Mouse (Mus musculus) activated CD4-positive, CD25-positive, alpha-beta regulatory T cell, adult 4 months (primary cell): ENCODE measurements around the gene Trim15. TPM values are rescaled to one million over a fixed set of nuclear protein-coding genes. Genes with fewer than 3 reads are reported as not detected.
"Not testable (repeated sequence)": the region's sequence is repeated elsewhere in the genome, so short reads cannot be mapped to it uniquely, and the experiment has no call there.

Experiments
- ATAC-seq: one replicate; pipeline ENCODE4 v1.8.0; 2017
- polyA plus RNA-seq, 2 experiments: library from polyadenylated mRNA; unstranded; fragments of 100-300 nt; shearing (Covaris generic); gene quantifications; one replicate each; pipeline ENCODE4 v1.2.1; 2017

Gene Trim15
- polyA plus RNA-seq, result not detected

- no peak for ATAC-seq
Observed at GRCm38 (mm10) chr17:36866719-36867527, at the start of gene Trim15. TSS of gene Trim15 (minus strand) at chr17:36867210.

DNA sequence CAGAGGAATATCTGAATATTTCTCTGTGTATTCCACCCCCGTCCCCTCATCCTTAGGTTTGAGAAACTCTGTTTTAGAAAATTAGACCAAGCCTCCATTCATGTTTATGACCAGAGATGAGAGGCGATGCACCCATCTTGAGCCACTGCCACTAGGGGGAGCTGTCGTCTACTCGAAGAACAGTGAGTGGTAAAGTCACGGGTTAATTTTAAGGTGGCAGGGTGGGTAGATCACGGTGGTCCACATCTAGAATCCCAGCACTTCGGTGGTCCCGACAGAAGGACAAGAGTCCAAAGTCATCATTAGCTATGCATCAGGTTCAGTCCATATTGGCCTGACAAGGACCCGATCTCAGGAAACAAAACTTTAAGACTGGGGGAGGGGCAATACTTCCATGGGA, 48.1 kb upstream of the Trim15 start:
- ATAC-seq, result no peak

DNA sequence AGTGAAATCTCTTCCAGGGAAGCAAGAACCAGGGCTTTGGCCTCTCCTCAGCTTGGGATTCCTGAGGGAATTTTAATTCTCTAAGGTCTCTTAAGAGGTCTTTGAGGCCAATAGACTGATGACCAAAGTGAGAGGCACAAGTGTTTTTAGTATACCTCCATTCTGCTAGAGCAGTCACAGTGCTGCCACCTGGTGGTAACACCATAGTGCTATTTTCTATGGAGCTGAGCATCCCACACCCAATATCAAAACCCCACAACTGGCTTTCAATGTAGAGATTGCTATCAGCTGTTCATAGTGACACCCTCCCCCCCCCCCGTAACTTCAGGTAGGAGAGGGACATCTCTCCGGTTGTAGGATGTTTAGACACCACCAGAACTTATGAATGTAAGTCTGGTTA, 47.1 kb upstream of the Trim15 start:
- ATAC-seq, result peak; percentile 63

- ATAC-seq, result no peak
Observed at GRCm38 (mm10) chr17:36912031-36912430, 45.0 kb upstream of the Trim15 start.

GRCm38 (mm10) chr17:36909802-36910201, 42.8 kb upstream of the Trim15 start:
- ATAC-seq, result no peak

- no peak for ATAC-seq
Observed at GRCm38 (mm10) chr17:36908235-36908634, 41.2 kb upstream of the Trim15 start.

GRCm38 (mm10) chr17:36903651-36904050, 36.6 kb upstream of the Trim15 start:
- ATAC-seq, result no peak

- no peak for ATAC-seq
Observed at GRCm38 (mm10) chr17:36900691-36901090, 33.7 kb upstream of the Trim15 start.

- no peak for ATAC-seq
Observed at GRCm38 (mm10) chr17:36900001-36900400, 33.0 kb upstream of the Trim15 start.

DNA sequence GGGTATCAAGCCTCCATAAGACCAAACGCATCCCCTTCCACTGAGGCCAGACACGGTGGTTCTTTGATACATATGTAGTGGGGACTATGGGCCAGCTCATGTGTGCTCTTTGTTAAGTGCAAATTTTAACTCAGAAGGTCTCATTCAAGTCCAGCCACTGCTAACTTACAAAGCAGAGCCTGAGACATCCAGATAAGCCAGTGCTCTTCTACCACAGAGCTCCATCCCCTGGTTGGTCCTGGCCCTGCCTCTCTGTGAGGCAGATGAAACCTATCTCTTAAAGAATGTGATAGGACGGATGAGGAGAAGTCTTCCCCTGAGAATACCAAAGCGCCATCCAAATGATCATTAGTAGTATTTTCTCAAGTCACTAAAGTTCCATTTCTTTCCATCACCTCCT, 32.4 kb upstream of the Trim15 start:
- ATAC-seq, result no peak

- no peak for ATAC-seq
Observed at GRCm38 (mm10) chr17:36897552-36898205, 30.7 kb upstream of the Trim15 start, which contains the start of gene Trim31. TSS of gene Trim31 (plus strand) at chr17:36898118.

DNA sequence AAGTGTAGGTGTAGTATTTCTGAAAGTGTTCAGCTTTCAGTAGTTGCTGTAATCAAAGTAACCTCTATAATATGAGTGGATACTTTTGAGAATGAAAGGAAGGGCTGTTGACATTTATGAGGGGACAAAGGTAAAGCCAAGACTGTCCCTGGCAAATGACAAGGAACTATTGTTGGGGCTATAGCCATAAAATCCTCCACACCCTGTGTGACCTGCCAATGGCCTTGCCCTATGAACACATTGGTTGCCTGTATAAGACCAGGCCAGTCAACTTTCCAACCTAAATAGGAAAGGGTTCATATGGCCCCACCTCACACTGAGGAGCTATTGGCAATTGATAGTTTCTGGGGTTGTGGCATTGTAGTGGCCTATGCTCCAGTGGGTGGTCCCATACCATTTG, 30.1 kb upstream of the Trim15 start:
- no peak for ATAC-seq

- ATAC-seq, result no peak
Observed at GRCm38 (mm10) chr17:36896583-36896982, 29.6 kb upstream of the Trim15 start.

- no peak for ATAC-seq
Observed at GRCm38 (mm10) chr17:36893387-36893786, 26.4 kb upstream of the Trim15 start.

DNA sequence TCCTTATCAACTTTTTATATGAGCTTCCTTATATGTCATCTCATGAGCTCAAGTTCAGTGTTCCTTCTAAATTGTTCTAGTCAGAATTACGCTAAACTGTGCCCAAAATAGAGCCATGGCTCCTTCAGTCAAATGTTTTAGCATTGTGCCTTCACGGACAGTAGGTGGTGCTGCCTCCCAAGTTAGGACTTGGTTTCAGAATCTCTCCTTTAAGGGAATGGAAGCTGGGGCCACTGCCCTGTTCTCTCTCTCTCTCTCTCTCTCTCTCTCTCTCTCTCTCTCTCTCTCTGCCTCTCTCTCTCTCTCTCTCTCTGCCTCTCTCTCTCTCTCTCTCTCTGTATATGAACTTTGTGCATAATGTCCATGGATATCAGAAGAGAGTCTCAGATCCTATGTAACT, 25.4 kb upstream of the Trim15 start:
- ATAC-seq, result no peak

DNA sequence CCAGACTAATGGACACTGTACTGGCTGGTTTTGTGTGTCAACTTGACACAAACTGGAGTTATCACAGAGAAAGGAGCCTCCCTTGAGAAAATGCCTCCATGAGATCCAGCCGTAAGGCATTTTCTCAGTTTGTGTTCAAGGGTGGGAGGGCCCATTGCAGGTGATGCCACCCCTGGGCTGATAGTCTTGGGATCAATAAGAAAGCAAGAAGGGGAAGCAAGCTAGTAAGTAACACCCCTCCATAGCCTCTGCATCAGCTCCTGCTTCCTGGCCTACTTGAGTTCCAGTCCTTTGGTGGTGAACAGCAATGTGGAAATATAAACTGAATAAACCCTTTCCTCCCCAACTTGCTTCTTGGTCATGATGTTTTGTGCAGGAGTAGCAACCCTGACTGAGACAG, 24.5 kb upstream of the Trim15 start:
- ATAC-seq, result not testable (repeated sequence)

- no peak for ATAC-seq
Observed at GRCm38 (mm10) chr17:36890073-36890903, 23.3 kb upstream of the Trim15 start, which contains the start of gene Trim40. TSS of gene Trim40 (minus strand) at chr17:36890123.

DNA sequence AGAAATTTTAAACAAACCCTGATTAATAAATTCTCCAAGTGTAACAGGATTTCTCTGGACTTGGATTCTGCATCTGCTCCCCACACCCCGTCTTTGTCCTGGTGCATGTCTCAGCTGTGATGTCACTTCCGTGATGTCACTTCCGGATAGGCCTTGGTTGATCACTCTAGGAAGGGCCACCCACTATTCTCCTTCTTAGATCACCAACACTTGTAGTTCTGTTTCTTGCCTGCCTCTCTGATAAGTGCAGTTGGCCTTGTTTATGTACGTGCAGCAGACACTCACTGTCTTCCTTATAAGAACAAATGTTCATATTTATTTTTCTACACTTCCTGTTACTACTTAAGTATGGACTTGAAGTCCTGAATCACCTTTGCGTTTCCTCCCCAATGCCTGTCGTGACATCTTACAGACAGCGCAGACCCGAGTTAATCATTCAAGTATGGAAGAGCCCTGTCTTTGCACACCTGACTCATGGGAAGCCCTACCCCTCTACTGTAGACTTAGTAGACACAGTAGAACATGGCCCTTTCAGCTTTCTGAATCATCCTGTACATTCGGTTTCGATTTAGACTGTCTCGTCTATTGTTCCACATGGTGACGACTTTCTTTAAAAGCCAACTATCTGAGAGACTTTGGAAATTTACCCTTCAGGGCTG, 18.3 kb upstream of the Trim15 start:
- no peak for ATAC-seq

GRCm38 (mm10) chr17:36883350-36883749, 16.3 kb upstream of the Trim15 start:
- no peak for ATAC-seq

DNA sequence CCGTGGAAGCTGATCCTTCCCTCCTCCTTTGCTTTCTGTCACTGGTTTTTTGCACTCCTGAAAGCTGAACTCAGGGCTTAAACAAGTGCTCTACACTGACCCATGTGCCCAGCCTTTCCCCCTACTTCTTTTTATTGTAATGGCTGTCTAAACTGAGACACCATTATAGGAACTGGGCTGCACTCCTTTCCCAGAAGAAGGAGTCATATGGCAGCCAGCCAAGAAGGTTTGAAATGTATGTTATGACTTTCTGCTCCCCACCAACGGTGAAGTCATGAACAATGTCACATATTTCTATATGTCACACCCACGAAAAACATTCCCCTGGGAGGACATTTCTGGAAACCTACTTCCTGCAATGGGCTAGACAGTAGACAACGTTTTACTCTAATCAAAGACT, 7.6 kb upstream of the Trim15 start:
- ATAC-seq, result no peak

- ATAC-seq, result no peak
Observed at GRCm38 (mm10) chr17:36869955-36870810, 3.2 kb upstream of the Trim15 start.
